Mouse (Mus musculus): ENCODE measurements at regions not wholly inside any gene's neighbourhood (a gene's known extent, or its start where the extent isn't known, plus 50 kb on each side); places are given as distances from the start of the nearest gene placed in this dataset.
"Not testable (repeated sequence)": the region's sequence is repeated elsewhere in the genome, so short reads cannot be mapped to it uniquely, and the experiment has no call there.

- H3K4me1 ChIP-seq (ENCODE audit: control insufficient read depth in 1 of 2, insufficient read depth in 2 of 2): no peaks in the 10 kb centered on the region
- TF ChIP-seq POLR2A (IDR thresholded peaks at IDR 0.05; ENCODE audit: low read depth, low read length) (no peak), ZNF384 (IDR thresholded peaks at IDR 0.05; ENCODE audit: low read depth, low read length) (peak; percentile 76), NELFE (IDR thresholded peaks at IDR 0.05; ENCODE audit: low read depth, low read length) (no peak), MAFK (IDR thresholded peaks at IDR 0.05; ENCODE audit: insufficient replicate concordance, low read length) (no peak)
- no peak overlapping the region for H3K9ac ChIP-seq (ENCODE audit: insufficient read depth, low read depth)
- dilution Hi-C loops (cut with MboI; ENCODE audit: extremely low pct_ligation_motif_present, extremely low pct_unique_long_range_greater_than_20kb, low sequenced_read_pairs) (no loop called here), in situ Hi-C loops (cut with MboI; ENCODE audit: low pct_ligation_motif_present, low pct_unique_long_range_greater_than_20kb, low sequenced_read_pairs) (no loop called here)
- no peaks in the 10 kb centered on the region for H3K9me3 ChIP-seq (replicated peaks; ENCODE audit: low read length)
- no peaks in the 10 kb centered on the region for H3K79me2 ChIP-seq (replicated peaks; ENCODE audit: control insufficient read depth, extremely low read depth, insufficient read depth, poor library complexity, severe bottlenecking)
- H3K4me2 ChIP-seq (ENCODE audit: insufficient read depth, low read depth, poor library complexity, severe bottlenecking): no peak overlapping the region
- H3K27me3 ChIP-seq (replicated peaks): no peaks in the 10 kb centered on the region
- H3K27ac ChIP-seq (ENCODE audit: insufficient read depth, low read depth): no peak overlapping the region
- H3K4me3 ChIP-seq (replicated peaks in 1 of 3; ENCODE audit: low read depth in 2 of 3, low read length in 2 of 3, poor library complexity in 1 of 3): no peak overlapping the region
- H3K36me3 ChIP-seq (replicated peaks in 1 of 2; ENCODE audit: control insufficient read depth in 1 of 2, insufficient read depth in 1 of 2, low read length in 1 of 2): no peaks in the 10 kb centered on the region
- no peak for DNase-seq (ENCODE audit: extremely low read depth)
Observed at GRCm38 (mm10) chr5:45336801-45337200, 113.2 kb downstream of the Qdpr start.

GRCm38 (mm10) chr5:45324468-45324867 is 125.6 kb downstream of the Qdpr start:
- H3K9ac ChIP-seq (ENCODE audit: insufficient read depth, low read depth); H3K79me2 ChIP-seq (replicated peaks; ENCODE audit: control insufficient read depth, extremely low read depth, insufficient read depth, poor library complexity, severe bottlenecking); H3K9me3 ChIP-seq (replicated peaks; ENCODE audit: low read length); in situ Hi-C loops (cut with MboI; ENCODE audit: low pct_ligation_motif_present, low pct_unique_long_range_greater_than_20kb, low sequenced_read_pairs); H3K4me3 ChIP-seq (replicated peaks in 1 of 3; ENCODE audit: low read depth in 2 of 3, low read length in 2 of 3, poor library complexity in 1 of 3); H3K4me2 ChIP-seq (ENCODE audit: insufficient read depth, low read depth, poor library complexity, severe bottlenecking); H3K27me3 ChIP-seq (replicated peaks); H3K27ac ChIP-seq (ENCODE audit: insufficient read depth, low read depth); dilution Hi-C loops (cut with MboI; ENCODE audit: extremely low pct_ligation_motif_present, extremely low pct_unique_long_range_greater_than_20kb, low sequenced_read_pairs); H3K36me3 ChIP-seq (replicated peaks in 1 of 2; ENCODE audit: control insufficient read depth in 1 of 2, insufficient read depth in 1 of 2, low read length in 1 of 2): not testable (repeated sequence)
- DNase-seq (ENCODE audit: extremely low read depth): peak; percentile 26
- peaks cover 5 to 12% of the 10 kb centered on the region in 2 experiments; a peak in 3 of 4 replicates for H3K4me1 ChIP-seq (ENCODE audit: control insufficient read depth in 1 of 2, insufficient read depth in 2 of 2)
- TF ChIP-seq IRF4 (IDR thresholded peaks at IDR 0.05; ENCODE audit: low read depth, low read length) (peak; percentile 62), BHLHE40 (IDR thresholded peaks at IDR 0.05; ENCODE audit: low read depth, low read length) (0 out of 2 replicates have a peak, but pooled peaks have one; percentile 33), TCF12 (IDR thresholded peaks at IDR 0.05; ENCODE audit: low read depth, low read length) (peak; percentile 48; the same call in 1 of the 2 replicates), EP300 (IDR thresholded peaks at IDR 0.05; ENCODE audit: low read length) (peak; percentile 67), JUN (IDR thresholded peaks at IDR 0.05; ENCODE audit: insufficient read depth, low read depth, low read length) (peak; percentile 34; the same call in 1 of the 2 replicates)

- H3K9ac ChIP-seq (ENCODE audit: insufficient read depth, low read depth): no peak overlapping the region
- dilution Hi-C loops (cut with MboI; ENCODE audit: extremely low pct_ligation_motif_present, extremely low pct_unique_long_range_greater_than_20kb, low sequenced_read_pairs): no loop called here
- no peak overlapping the region for H3K4me2 ChIP-seq (ENCODE audit: insufficient read depth, low read depth, poor library complexity, severe bottlenecking)
- H3K9me3 ChIP-seq (replicated peaks; ENCODE audit: low read length): no peaks in the 10 kb centered on the region
- in situ Hi-C loops (cut with MboI; ENCODE audit: low pct_ligation_motif_present, low pct_unique_long_range_greater_than_20kb, low sequenced_read_pairs): no loop called here
- no peaks in the 10 kb centered on the region for H3K36me3 ChIP-seq (replicated peaks in 1 of 2; ENCODE audit: control insufficient read depth in 1 of 2, insufficient read depth in 1 of 2, low read length in 1 of 2)
- H3K4me1 ChIP-seq (ENCODE audit: control insufficient read depth in 1 of 2, insufficient read depth in 2 of 2): peaks cover 5 to 12% of the 10 kb centered on the region in 2 experiments; a peak in 3 of 4 replicates
- H3K4me3 ChIP-seq (replicated peaks in 1 of 3; ENCODE audit: low read depth in 2 of 3, low read length in 2 of 3, poor library complexity in 1 of 3): no peak overlapping the region
- DNase-seq (ENCODE audit: extremely low read depth): no peak
- H3K27ac ChIP-seq (ENCODE audit: insufficient read depth, low read depth): no peak overlapping the region
- no peaks in the 10 kb centered on the region for H3K79me2 ChIP-seq (replicated peaks; ENCODE audit: control insufficient read depth, extremely low read depth, insufficient read depth, poor library complexity, severe bottlenecking)
- TF ChIP-seq IRF4 (IDR thresholded peaks at IDR 0.05; ENCODE audit: low read depth, low read length) (no peak), POLR2A (IDR thresholded peaks at IDR 0.05; ENCODE audit: low read depth, low read length) (no peak), HCFC1 (IDR thresholded peaks at IDR 0.05; ENCODE audit: low read depth, low read length) (no peak), ZNF384 (IDR thresholded peaks at IDR 0.05; ENCODE audit: low read depth, low read length) (no peak), ZC3H11A (IDR thresholded peaks at IDR 0.05; ENCODE audit: low read depth, low read length) (no peak), RCOR1 (conservative IDR thresholded peaks at IDR 0.05; ENCODE audit: low read depth, low read length) (no peak), E2F4 (IDR thresholded peaks at IDR 0.05; ENCODE audit: insufficient replicate concordance, low read depth, low read length) (no peak), BHLHE40 (IDR thresholded peaks at IDR 0.05; ENCODE audit: low read depth, low read length) (no peak), PAX5 (IDR thresholded peaks at IDR 0.05; ENCODE audit: low read length) (no peak), MAX (IDR thresholded peaks at IDR 0.05; ENCODE audit: low read length) (no peak), MEF2A (IDR thresholded peaks at IDR 0.05; ENCODE audit: borderline replicate concordance, low read depth, low read length) (no peak), GABPA (IDR thresholded peaks at IDR 0.05; ENCODE audit: insufficient replicate concordance, low read depth, low read length) (no peak), ZKSCAN1 (IDR thresholded peaks at IDR 0.05; ENCODE audit: borderline replicate concordance, low read depth, low read length) (no peak)
- no peaks in the 10 kb centered on the region for H3K27me3 ChIP-seq (replicated peaks)
Observed at GRCm38 (mm10) chr5:45323500-45323899, 126.5 kb downstream of the Qdpr start.
